ENCODE assay signal across 7 mouse cellular contexts in genomic region chr2:90747131-90747530, GRCm38 (mm10). TPM values are rescaled to one million over a fixed set of nuclear protein-coding genes. Genes with fewer than 3 reads are reported as not detected.
DNase-seq lines count a peak whose midpoint lies in the region; ATAC-seq and TF ChIP-seq lines count a peak whose summit lies in the region.

No protein-coding gene starts in this region.

- no peak for TF ChIP-seq POLR2A in embryonic fibroblast, embryonic 13.5 days (IDR thresholded peaks at IDR 0.05; ENCODE audit: low read depth, low read length)

- DNase-seq in kidney, postnatal 0 days (ENCODE audit: low spot score) = no peak
- DNase-seq in kidney, postnatal 14 days = no peak
- no peak for DNase-seq in limb, embryonic 10.5 days (ENCODE audit: low spot score)
- no peak for DNase-seq in retina, postnatal 1 day
- DNase-seq in ovary, adult 18-20 months (ENCODE audit: low spot score) = no peak

- H3K4me1 ChIP-seq in kidney, postnatal 0 days (replicated peaks; ENCODE audit: insufficient read depth, low read length) = no peaks in the 10 kb centered on the region
- H3K4me1 ChIP-seq in embryonic fibroblast, embryonic 13.5 days (ENCODE audit: control insufficient read depth, insufficient read depth, low read length) = peaks cover 3% of the 10 kb centered on the region; the same call in 1 of the 2 replicates
- H3K4me1 ChIP-seq in limb, embryonic 10.5 days = peaks cover 14% of the 10 kb centered on the region
- H3K4me1 ChIP-seq in neural tube, embryonic 15.5 days = peaks cover 35% of the 10 kb centered on the region

- ATAC-seq in kidney, postnatal 0 days (replicated peaks; ENCODE audit: low FRiP score, low read depth) = no peak
- no peak for ATAC-seq in neural tube, embryonic 15.5 days (ENCODE audit: low FRiP score)

- H3K4me2 ChIP-seq in kidney, postnatal 0 days (ENCODE audit: low read length) = peak overlapping the region; percentile 75
- peak overlapping the region; percentile 66 for H3K4me2 ChIP-seq in neural tube, embryonic 15.5 days

- TF ChIP-seq CTCF in kidney, postnatal 0 days (IDR thresholded peaks at IDR 0.05; ENCODE audit: low read depth) = no peak
- TF ChIP-seq CTCF in embryonic fibroblast, embryonic 13.5 days (IDR thresholded peaks at IDR 0.05; ENCODE audit: borderline replicate concordance, insufficient read depth, low read length) = no peak

- H3K4me3 ChIP-seq in kidney, postnatal 0 days (replicated peaks; ENCODE audit: low read depth, low read length) = peak overlapping the region; percentile 98; the same call in 1 of the 2 replicates
- peak overlapping the region; percentile 96 for H3K4me3 ChIP-seq in embryonic fibroblast, embryonic 13.5 days (ENCODE audit: insufficient read depth, low read length)
- H3K4me3 ChIP-seq in limb, embryonic 10.5 days = peak overlapping the region; percentile 81
- H3K4me3 ChIP-seq in neural tube, embryonic 15.5 days (replicated peaks) = peak overlapping the region; percentile 81

- no peak overlapping the region for H3K9ac ChIP-seq in kidney, postnatal 0 days (ENCODE audit: low read depth, low read length)
- H3K9ac ChIP-seq in neural tube, embryonic 15.5 days (replicated peaks) = no peak overlapping the region

- H3K9me3 ChIP-seq in kidney, postnatal 0 days (replicated peaks; ENCODE audit: low read length) = no peaks in the 10 kb centered on the region
- H3K9me3 ChIP-seq in limb, embryonic 10.5 days (replicated peaks) = no peaks in the 10 kb centered on the region
- H3K9me3 ChIP-seq in neural tube, embryonic 15.5 days (replicated peaks) = no peaks in the 10 kb centered on the region

- WGBS in kidney, postnatal 0 days = 89% methylated on average over 10 of the region's 10 CpGs
- 93% methylated on average over 10 of the region's 10 CpGs for WGBS in limb, embryonic 10.5 days
- WGBS in neural tube, embryonic 15.5 days = 95% methylated on average over 10 of the region's 10 CpGs

- peaks cover 13% of the 10 kb centered on the region for H3K36me3 ChIP-seq in kidney, postnatal 0 days (ENCODE audit: insufficient read depth, low read length)
- peaks cover 48% of the 10 kb centered on the region for H3K36me3 ChIP-seq in limb, embryonic 10.5 days
- peaks cover 21% of the 10 kb centered on the region for H3K36me3 ChIP-seq in neural tube, embryonic 15.5 days

- H3K27ac ChIP-seq in kidney, postnatal 0 days = no peak overlapping the region
- no peak overlapping the region for H3K27ac ChIP-seq in embryonic fibroblast, embryonic 13.5 days (ENCODE audit: insufficient read depth, low read length)
- H3K27ac ChIP-seq in limb, embryonic 10.5 days = no peak overlapping the region
- H3K27ac ChIP-seq in neural tube, embryonic 15.5 days (replicated peaks) = no peak overlapping the region

- H3K27me3 ChIP-seq in kidney, postnatal 0 days (ENCODE audit: insufficient read depth, low read length) = no peaks in the 10 kb centered on the region
- H3K27me3 ChIP-seq in limb, embryonic 10.5 days (ENCODE audit: low read depth, poor library complexity, severe bottlenecking) = no peaks in the 10 kb centered on the region
- no peaks in the 10 kb centered on the region for H3K27me3 ChIP-seq in neural tube, embryonic 15.5 days (replicated peaks)

RNA-seq across cellular contexts. Expression of gene Fnbp4, which starts 2.0 kb away (rescaled TPM):
- polyA plus RNA-seq in kidney, postnatal 0 days (2015; fragmentation: Nextera tagmentation; extraction: Ambion mirVana) = 44.2 and 52.7 TPM in 2 replicates
- 61.9 and 83.1 TPM in 2 replicates for polyA plus RNA-seq in embryonic fibroblast, embryonic 13.5 days (2011; ENCODE audit: insufficient read length, low read depth, missing spikeins)
- 106 and 125 TPM in 2 replicates for polyA plus RNA-seq in limb, embryonic 10.5 days (2016; fragmentation: Nextera tagmentation; extraction: Ambion mirVana)
- 90.9 and 95.6 TPM in 2 replicates for polyA plus RNA-seq in neural tube, embryonic 15.5 days (2015; fragmentation: Nextera tagmentation; extraction: Ambion mirVana)

RNA-seq across cellular contexts. Expression of gene Agbl2, which starts 35.4 kb away (rescaled TPM):
- polyA plus RNA-seq in kidney, postnatal 0 days (2015; fragmentation: Nextera tagmentation; extraction: Ambion mirVana) = 0.89 and 0.96 TPM in 2 replicates
- 2.8 and 5.0 TPM in 2 replicates for polyA plus RNA-seq in embryonic fibroblast, embryonic 13.5 days (2011; ENCODE audit: insufficient read length, low read depth, missing spikeins)
- 0.33 and 0.36 TPM in 2 replicates for polyA plus RNA-seq in limb, embryonic 10.5 days (2016; fragmentation: Nextera tagmentation; extraction: Ambion mirVana)
- 0.14 and 0.18 TPM in 2 replicates for polyA plus RNA-seq in neural tube, embryonic 15.5 days (2015; fragmentation: Nextera tagmentation; extraction: Ambion mirVana)
